Mouse (Mus musculus) embryonic facial prominence, embryonic 14.5 days (tissue): Measurements from ENCODE around the gene Gm20388. TPM values are rescaled to one million over a fixed set of nuclear protein-coding genes. Genes with fewer than 3 reads are reported as not detected.
A peak's percentile ranks its signal among the peaks of the same experiment; 100 is the strongest.

Source experiments
- ATAC-seq: fragments of 200-750 bp; cut with Nextera tagmentation; 2 replicates; pipeline ENCODE4 v1.8.0; 2017; ENCODE audit warnings: low read depth, moderate number of reproducible peaks, moderate TSS enrichment
- DNase-seq: peaks from one replicate; pipeline ENCODE4 v3.0.0-alpha.2; 2015; ENCODE audit warnings: low spot score
- H3K27ac ChIP-seq: fragments of 300-500 bp; sonication (generic); replicated peaks from 2 replicates; pipeline ENCODE4 v1.5.1; 2014; ENCODE audit warnings: low read depth, mild to moderate bottlenecking, low read length, moderate library complexity
- H3K27me3 ChIP-seq: fragments of 300-500 bp; sonication (generic); replicated peaks from 2 replicates; pipeline ENCODE4 v1.6.1; 2014; ENCODE audit warnings: low read length; ENCODE audit not compliant: control insufficient read depth, insufficient read depth
- H3K36me3 ChIP-seq: fragments of 300-500 bp; sonication (generic); 2 replicates; pipeline ENCODE4 v1.6.1; 2014; ENCODE audit warnings: low read length, mixed read lengths; ENCODE audit not compliant: control insufficient read depth, insufficient read depth
- H3K4me1 ChIP-seq: fragments of 300-500 bp; sonication (generic); 2 replicates; pipeline ENCODE4 v1.6.1; 2014; ENCODE audit warnings: antibody characterized with exemption, low read length; ENCODE audit not compliant: control insufficient read depth, insufficient read depth
- H3K4me2 ChIP-seq: fragments of 300-500 bp; sonication (generic); 2 replicates; pipeline ENCODE4 v1.6.1; 2014; ENCODE audit warnings: low read depth, mild to moderate bottlenecking, low read length, moderate library complexity, mixed read lengths
- H3K4me3 ChIP-seq: fragments of 300-500 bp; sonication (generic); 2 replicates; pipeline ENCODE4 v1.5.1; 2014; ENCODE audit warnings: low read depth, mild to moderate bottlenecking, low read length
- H3K9ac ChIP-seq: fragments of 300-500 bp; sonication (generic); 2 replicates; pipeline ENCODE4 v1.6.1; 2014; ENCODE audit warnings: low read depth, mild to moderate bottlenecking, low read length, moderate library complexity, mixed read lengths
- H3K9me3 ChIP-seq: fragments of 300-500 bp; sonication (generic); 2 replicates; pipeline ENCODE4 v1.6.1; 2016; ENCODE audit warnings: low read length; ENCODE audit not compliant: control insufficient read depth
- WGBS: fragments of 180-500 bp; shearing (Covaris S2); extraction: QIAGEN DNeasy Blood & Tissue Kit; methylation state at CpG from one replicate; pipeline ENCODE4 v1.1.7; 2014; 5-methylcytosine and 5-hydroxymethylcytosine counted together
- polyA plus RNA-seq: library from polyadenylated mRNA; unstranded; fragments of >200 nt; fragmentation: Nextera tagmentation; extraction: Ambion mirVana; gene quantifications from 2 replicates; pipeline ENCODE4 v1.2.1, GENCODE M21; 2014

Gm20388 gene
- polyA plus RNA-seq, 1 experiment from 2014 or later: not detected

DNA sequence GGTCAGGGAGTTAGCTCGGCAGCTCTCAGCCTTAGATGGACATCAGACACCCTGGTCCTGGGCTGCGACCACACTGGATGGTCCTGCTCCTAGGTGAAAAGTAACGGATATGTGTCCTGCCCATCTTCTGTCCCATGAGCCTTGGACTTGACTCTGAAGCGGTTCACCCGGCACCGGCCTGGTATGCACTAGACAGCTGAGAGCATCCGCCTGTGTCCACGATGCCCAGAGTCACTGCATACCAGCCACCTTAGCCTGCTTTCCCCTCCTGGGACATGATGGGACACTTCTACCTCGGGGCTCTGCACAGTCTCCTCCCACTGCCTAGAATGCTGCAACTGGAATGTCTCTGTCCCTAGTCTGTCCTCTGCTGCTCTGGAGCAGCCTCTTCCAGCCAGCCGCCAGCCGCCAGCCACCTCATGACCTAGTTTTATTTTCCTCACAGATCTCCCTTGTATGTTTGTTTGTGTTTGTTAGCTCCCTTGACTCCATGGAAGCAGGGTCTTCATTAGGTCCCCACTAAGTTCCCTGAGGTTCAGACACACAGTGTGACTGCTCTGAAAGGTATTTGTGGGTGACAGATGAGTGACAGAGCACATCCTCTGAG lies 128.8 kb downstream of the Gm20388 start:
- no peak overlapping the region for H3K4me2 ChIP-seq
- H3K9ac ChIP-seq: no peak overlapping the region
- ATAC-seq: no peak
- no peak overlapping the region for H3K4me3 ChIP-seq
- peaks cover 9% of the 10 kb centered on the region for H3K4me1 ChIP-seq
- 67% methylated on average over 10 of the region's 11 CpGs for WGBS
- H3K27me3 ChIP-seq: no peaks in the 10 kb centered on the region
- no peak overlapping the region for H3K27ac ChIP-seq
- H3K9me3 ChIP-seq: no peaks in the 10 kb centered on the region
- DNase-seq: no peak
- H3K36me3 ChIP-seq: no peaks in the 10 kb centered on the region

DNA sequence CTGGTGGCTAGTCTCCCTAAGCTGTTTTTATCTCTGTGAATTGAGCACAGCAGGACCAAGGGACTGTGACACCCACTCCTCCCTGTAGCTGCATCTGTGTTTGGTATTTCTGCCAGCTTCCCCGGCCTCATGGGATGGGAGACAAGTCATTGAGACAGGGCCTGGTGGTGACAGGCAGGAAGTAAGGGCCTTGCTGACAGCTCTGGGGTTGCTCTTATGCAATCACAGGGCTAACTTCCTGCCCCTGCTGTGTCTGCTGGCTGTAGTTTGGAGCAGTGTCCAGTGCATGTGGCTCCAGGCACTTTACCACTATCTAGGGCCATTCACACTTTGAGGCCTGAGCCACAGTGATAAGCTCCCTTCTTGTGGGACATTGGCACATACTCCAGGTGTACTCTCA lies 130.2 kb downstream of the Gm20388 start:
- WGBS: 46% methylated on average over 1 of the region's 1 CpGs
- no peaks in the 10 kb centered on the region for H3K9me3 ChIP-seq
- H3K9ac ChIP-seq: no peak overlapping the region
- peaks cover 8% of the 10 kb centered on the region for H3K4me1 ChIP-seq
- H3K27me3 ChIP-seq: no peaks in the 10 kb centered on the region
- DNase-seq (no peak), ATAC-seq (no peak)
- no peak overlapping the region for H3K4me2 ChIP-seq
- H3K27ac ChIP-seq: no peak overlapping the region
- no peaks in the 10 kb centered on the region for H3K36me3 ChIP-seq
- H3K4me3 ChIP-seq: no peak overlapping the region

DNA sequence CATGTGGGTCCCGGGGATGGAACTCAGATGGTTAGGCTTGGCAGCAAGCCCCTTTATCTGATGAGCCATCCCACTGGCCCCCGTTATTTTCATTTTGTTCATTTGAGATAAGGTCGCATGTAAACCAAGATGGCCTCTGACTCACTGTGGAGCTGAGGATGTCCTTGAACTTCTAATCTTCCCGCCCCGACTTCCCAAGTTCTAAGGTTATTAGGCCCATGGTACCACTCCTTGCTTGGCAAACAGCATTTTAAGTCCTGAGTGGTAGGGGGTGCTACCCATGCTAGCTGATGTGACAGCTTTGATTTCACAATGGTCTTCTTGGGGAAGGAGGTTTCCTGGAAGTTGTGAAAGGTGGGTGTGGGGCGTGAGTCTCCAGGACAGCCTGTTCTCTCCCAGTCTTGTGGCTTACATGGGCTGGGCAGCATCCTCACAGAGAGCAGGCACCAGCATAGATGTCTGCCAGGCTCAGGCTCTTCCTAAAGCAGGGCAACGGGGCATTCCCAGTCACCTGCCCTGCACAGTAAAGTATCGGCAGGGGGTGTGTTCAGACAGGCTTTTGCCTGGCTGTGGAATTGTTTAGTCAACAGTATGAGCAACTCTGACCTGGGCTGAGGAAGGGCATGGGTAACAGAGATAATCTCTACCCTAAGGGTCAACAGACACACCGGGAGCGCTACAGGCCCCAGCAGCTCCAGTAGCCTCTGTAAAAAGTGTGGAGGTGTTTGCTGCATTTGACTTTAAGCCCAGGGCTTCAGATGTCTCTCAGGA lies 132.1 kb downstream of the Gm20388 start:
- no peak overlapping the region for H3K4me3 ChIP-seq
- H3K9ac ChIP-seq: no peak overlapping the region
- H3K4me1 ChIP-seq: peaks cover 16% of the 10 kb centered on the region
- H3K9me3 ChIP-seq: no peaks in the 10 kb centered on the region
- no peak for DNase-seq
- 74% methylated on average over 10 of the region's 10 CpGs for WGBS
- H3K36me3 ChIP-seq: no peaks in the 10 kb centered on the region
- ATAC-seq: no peak
- no peak overlapping the region for H3K27ac ChIP-seq
- H3K4me2 ChIP-seq: no peak overlapping the region
- no peaks in the 10 kb centered on the region for H3K27me3 ChIP-seq

DNA sequence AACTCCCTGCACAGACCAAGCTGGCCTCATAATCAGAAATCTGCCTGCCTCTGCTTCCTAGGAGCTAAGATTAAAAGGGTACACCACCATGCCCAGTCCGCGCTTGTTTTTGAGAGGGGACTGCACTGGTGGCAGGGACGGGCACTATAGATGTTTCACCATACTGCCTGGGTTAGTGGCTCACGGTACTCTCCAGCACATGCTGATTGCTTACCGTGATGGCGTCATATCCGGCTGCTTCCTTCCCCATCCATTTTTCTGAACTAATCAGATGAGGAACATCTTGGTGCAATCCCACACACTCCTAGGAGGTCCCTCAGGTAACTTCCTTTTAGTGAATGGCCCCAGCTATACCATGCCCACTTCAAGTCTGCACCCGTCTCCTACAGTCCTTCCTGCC lies 134.3 kb downstream of the Gm20388 start:
- Histone ChIP-seq H3K4me1 (peaks cover 18% of the 10 kb centered on the region), H3K9me3 (no peaks in the 10 kb centered on the region), H3K36me3 (no peaks in the 10 kb centered on the region), H3K9ac (no peak overlapping the region), H3K27me3 (no peaks in the 10 kb centered on the region), H3K4me3 (no peak overlapping the region), H3K27ac (no peak overlapping the region), H3K4me2 (no peak overlapping the region)
- WGBS: 88% methylated on average over 8 of the region's 8 CpGs
- no peak for DNase-seq
- ATAC-seq: no peak

DNA sequence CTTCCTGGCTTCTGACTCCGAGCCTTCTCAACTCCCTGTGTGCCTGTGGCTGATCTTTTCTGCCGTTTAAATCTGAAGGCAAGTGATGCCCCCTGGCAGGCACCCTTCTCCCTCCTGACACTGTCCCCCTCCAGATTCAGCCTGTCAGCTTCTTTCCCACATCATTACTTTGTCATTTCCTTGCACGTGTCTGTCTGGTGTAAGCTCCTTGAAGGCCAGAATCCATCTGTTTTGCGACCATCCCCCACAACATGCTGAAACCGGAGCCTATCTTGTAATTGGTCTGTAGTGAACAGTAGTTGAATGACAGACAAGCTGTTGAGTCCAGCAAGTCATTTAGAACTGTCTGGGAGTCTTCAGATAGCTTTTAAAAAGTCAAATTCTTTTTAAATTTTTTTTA lies 134.8 kb downstream of the Gm20388 start:
- WGBS: 21% methylated on average over 5 of the region's 5 CpGs
- Histone ChIP-seq H3K4me2 (no peak overlapping the region), H3K4me3 (no peak overlapping the region), H3K9me3 (no peaks in the 10 kb centered on the region), H3K9ac (no peak overlapping the region), H3K4me1 (peaks cover 20% of the 10 kb centered on the region), H3K27me3 (no peaks in the 10 kb centered on the region), H3K36me3 (no peaks in the 10 kb centered on the region), H3K27ac (no peak overlapping the region)
- ATAC-seq: no peak
- DNase-seq: peak; percentile 26

DNA sequence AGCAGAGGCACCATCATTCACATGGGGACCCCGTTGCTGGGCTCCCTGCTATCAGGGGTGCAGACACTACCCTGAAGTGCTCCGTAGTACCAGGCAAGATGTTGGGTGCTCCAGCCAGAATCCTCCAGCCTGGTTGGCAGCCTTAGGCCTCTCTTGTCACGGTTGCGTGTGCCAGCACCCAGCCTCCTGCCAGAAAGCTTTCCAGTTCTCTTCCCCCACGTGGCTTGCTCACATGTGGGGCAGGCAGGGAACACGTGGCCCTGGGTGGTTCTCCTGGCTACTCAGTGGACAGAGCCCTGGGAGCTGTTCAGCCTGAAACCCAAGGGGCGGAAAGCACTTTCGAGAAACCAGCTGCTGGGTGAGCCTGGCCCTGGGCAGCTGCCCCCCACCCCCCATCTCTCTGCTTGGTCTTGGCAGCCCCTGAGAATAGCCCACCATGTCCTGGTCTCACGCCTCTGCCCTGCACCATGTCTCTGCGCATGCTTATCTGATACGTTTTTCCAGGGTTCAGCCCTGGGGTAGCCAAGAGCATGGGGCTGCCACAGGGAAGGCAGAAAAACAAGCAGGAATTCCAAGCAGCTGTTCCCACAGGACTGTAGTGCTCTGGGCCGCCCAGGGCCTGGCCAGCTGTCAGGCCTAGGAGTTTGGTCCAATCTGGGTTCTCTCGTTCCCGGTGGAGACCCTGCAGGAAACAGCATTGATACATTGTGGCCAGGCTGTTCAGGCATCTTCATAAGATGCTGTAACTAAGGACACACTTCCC lies 135.8 kb downstream of the Gm20388 start:
- peak; percentile 80 for DNase-seq
- WGBS: 41% methylated on average over 14 of the region's 14 CpGs
- Histone ChIP-seq H3K4me3 (no peak overlapping the region), H3K9me3 (no peaks in the 10 kb centered on the region), H3K4me2 (no peak overlapping the region), H3K36me3 (no peaks in the 10 kb centered on the region), H3K9ac (no peak overlapping the region), H3K27ac (peak overlapping the region; percentile 61), H3K4me1 (peaks cover 24% of the 10 kb centered on the region), H3K27me3 (no peaks in the 10 kb centered on the region)
- ATAC-seq: peak; percentile 88

DNA sequence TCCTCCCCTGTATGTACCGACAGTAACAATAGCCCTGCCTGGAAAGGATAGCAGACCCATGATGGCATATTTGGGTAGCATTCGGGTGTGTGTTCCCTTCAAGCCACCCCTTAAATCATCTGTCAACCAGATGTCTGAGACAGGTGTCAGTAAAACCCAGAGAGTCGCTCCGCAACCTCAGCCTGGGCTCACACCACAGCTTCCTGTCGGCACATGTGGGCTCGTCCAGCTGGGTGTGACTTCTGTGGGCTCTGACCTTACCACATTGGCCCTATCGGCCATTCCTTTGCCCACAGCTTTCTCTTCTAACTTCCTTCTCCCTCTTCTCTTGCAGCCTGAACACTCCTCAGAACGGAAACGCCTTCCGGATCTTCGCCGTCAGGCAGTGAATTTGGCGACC lies 139.3 kb downstream of the Gm20388 start:
- Histone ChIP-seq H3K4me3 (no peak overlapping the region), H3K4me2 (no peak overlapping the region), H3K27ac (no peak overlapping the region), H3K4me1 (peaks cover 30% of the 10 kb centered on the region), H3K36me3 (no peaks in the 10 kb centered on the region), H3K9me3 (no peaks in the 10 kb centered on the region), H3K9ac (no peak overlapping the region), H3K27me3 (no peaks in the 10 kb centered on the region)
- no peak for DNase-seq
- ATAC-seq: no peak
- WGBS: 64% methylated on average over 13 of the region's 13 CpGs

DNA sequence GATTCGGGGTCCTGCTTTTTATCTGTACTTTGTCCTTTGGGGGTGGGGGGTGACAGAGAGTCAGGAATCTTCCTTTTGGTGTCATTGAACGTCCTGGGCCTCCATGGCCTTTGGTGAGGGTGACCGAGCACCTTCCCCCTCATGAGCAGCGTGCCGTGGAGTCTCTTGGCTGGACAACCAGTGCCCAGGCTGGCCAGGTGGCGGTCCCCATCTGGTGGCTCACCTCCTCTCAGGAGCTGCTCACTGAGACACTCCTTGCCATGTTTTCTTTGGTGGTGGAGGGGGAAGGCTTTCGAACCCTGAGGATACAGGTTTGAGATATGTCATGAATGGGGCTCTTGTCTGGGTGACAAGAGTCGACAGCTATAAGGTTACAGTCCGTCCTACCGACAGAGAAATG lies 139.7 kb downstream of the Gm20388 start:
- no peak overlapping the region for H3K27ac ChIP-seq
- no peak overlapping the region for H3K4me3 ChIP-seq
- DNase-seq: no peak
- WGBS: 65% methylated on average over 10 of the region's 10 CpGs
- no peak overlapping the region for H3K9ac ChIP-seq
- H3K4me2 ChIP-seq: no peak overlapping the region
- ATAC-seq: no peak
- no peaks in the 10 kb centered on the region for H3K36me3 ChIP-seq
- H3K4me1 ChIP-seq: peaks cover 30% of the 10 kb centered on the region
- no peaks in the 10 kb centered on the region for H3K27me3 ChIP-seq
- H3K9me3 ChIP-seq: no peaks in the 10 kb centered on the region
